Mouse (Mus musculus): ENCODE results near the gene Ube2d2b.

Ube2d2b gene

DNA sequence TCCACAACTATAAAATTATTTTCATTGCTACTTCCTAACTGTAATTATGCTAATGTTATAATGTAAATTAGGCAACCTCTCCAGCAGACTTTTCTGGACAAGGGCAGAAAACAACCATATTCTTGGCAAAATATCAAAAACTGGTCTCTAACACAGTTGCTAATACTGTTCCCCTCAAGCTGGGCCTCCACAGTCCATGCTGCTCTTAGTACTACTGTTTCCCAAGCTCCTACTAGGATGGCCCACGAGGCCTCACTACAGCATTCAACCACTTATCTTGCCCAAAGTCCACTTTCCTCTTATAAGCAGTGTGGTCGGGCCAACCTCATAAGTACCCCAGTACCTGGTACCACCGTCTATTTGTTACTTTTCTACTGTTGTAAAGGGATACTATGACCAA lies 24.7 kb downstream of the Ube2d2b start:
- DNase-seq (ENCODE audit: low spot score): no peak

DNA sequence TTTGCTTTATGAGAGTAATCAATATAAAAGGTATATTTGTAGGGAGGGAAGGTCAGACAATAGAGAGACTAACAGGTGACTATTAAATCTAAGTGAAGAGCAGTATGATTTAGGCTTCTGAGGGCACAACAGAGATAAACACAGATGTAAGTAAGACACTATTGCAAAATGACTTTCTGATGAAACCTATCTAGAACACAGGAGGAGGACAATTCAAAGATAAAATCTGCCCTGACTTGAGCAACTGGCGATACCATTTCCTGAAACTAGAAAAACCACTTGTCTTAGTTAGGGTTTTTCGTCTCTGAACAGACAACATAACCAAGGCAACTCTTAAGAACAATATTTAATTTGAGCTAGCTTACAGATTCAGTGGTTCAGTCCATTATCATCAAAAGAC lies 25.6 kb downstream of the Ube2d2b start:
- DNase-seq (ENCODE audit: low spot score): no peak

- no peak for DNase-seq (ENCODE audit: low spot score)
Measured at GRCm38 (mm10) chr5:107858963-107859362, 29.1 kb downstream of the Ube2d2b start.

DNA sequence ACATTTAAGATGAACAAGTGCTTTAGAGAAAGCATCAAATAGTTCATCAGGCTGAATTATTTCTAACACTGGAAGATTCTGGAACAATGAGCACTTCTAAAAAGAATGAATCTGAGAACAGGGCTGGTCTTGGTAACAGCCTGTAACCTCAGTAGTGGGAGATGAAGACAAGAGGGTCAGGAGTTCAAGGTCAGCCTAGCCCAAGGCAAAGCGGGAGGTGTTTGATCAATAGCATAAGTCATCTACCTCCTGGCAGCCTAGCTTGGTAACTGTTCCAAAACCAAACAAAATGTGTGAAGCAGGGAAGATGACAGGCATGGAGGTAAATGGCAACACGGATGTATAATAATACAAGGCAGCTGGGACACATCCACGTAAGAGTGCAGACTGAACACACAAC lies 34.1 kb downstream of the Ube2d2b start:
- DNase-seq (ENCODE audit: low spot score): no peak

- peak; percentile 56 for DNase-seq (ENCODE audit: low spot score)
Measured at GRCm38 (mm10) chr5:107866127-107867126, 36.5 kb downstream of the Ube2d2b start.

DNA sequence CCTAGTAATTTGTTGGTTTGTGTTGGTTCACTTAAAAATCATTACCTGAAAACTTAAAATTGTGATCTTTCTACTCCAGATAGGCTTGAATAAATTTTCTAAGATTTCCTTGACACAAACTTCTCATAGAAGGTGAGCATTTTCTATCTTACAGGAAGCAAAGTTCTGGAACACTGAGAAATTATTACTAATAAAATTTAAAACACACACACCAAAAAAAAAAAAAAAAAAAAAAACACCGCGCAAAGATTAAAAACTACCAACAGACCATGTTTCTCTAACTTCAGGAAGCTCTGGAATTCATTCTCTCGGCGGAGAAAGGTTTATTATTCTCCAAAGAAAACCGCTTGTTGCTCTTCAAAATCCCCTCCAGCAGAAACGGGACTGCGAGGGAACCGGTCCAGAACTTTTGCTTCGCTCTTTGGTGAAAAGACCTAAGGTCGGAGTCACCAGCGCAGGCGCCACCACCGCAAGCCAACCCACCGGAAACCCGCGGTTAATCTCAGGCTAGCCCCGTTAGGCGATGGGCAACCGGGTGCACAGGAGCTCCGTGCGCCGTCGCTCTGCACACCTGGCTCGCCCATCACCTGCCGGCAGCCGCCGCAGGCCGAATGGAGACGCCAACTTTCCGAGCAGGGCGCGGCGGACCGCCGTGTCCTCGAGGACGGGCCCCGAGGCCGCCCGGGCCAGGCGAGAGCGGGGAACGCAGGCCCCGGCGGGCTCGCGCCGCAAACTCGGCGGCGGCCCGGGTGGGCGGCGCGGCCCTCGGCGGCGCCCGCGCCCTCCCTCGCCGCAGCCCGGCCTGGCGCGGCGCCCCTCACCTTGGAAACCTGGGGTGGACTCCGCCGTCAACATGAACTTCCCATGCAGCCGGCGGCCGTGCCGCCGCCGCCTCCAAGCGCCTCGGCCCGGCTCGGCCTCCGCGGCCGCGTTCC lies 38.3 kb downstream of the Ube2d2b start:
- peak; percentile 71 for DNase-seq (ENCODE audit: low spot score)

- DNase-seq (ENCODE audit: low spot score): peak; percentile 96
Measured at GRCm38 (mm10) chr5:107868905-107869424, 39.1 kb downstream of the Ube2d2b start.

GRCm38 (mm10) chr5:107869701-107870100 lies 39.8 kb downstream of the Ube2d2b start:
- DNase-seq (ENCODE audit: low spot score): no peak

- DNase-seq (ENCODE audit: low spot score): no peak
Measured at GRCm38 (mm10) chr5:107873330-107873729, 43.4 kb downstream of the Ube2d2b start.

- peak; percentile 34 for DNase-seq (ENCODE audit: low spot score)
Measured at GRCm38 (mm10) chr5:107873886-107874302, 44.0 kb downstream of the Ube2d2b start.

- peak; percentile 66 for DNase-seq (ENCODE audit: low spot score)
Measured at GRCm38 (mm10) chr5:107874561-107875260, 44.8 kb downstream of the Ube2d2b start, which contains the start of gene Evi5. TSS of gene Evi5 (minus strand) at chr5:107875107.

- no peak for DNase-seq (ENCODE audit: low spot score)
Measured at GRCm38 (mm10) chr5:107875261-107875611, 45.3 kb downstream of the Ube2d2b start.

GRCm38 (mm10) chr5:107877053-107877452 lies 47.2 kb downstream of the Ube2d2b start:
- no peak for DNase-seq (ENCODE audit: low spot score)

DNA sequence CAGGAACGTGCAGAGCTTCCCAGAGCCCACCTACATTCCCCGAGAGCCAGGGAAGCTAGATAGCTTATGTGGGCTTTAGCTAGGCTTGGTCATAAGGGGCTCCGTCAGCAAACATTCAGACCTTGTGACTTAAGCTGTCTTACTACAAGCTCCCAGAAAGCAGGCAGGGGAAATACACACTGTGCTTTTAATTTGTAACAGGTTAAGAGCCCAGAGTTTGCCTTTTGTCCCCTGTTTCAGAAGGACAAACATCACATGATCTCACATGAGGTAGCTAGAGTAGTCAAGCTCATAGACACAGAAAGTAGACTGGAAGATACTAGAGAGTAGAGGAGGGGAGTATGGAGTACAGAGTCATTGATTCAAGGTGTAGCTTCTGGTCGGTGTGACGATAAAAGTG lies 50.8 kb downstream of the Ube2d2b start:
- DNase-seq (ENCODE audit: low spot score): peak; percentile 82
